Mouse (Mus musculus): Measurements from ENCODE around the gene Hormad2. TPM values are rescaled to one million over a fixed set of nuclear protein-coding genes. Genes with fewer than 3 reads are reported as not detected.

Gene Hormad2
- polyA plus RNA-seq, 1 experiment = 0.06 TPM

GRCm38 (mm10) chr11:4336693-4337283 lies 104.1 kb downstream of the Hormad2 start:
- 78% methylated on average over 8 of the region's 8 CpGs for whole genome bisulfite sequencing
- DNase-seq = no peak
- no peaks in the 10 kb centered on the region; the same call in 1 of the 2 replicates for H3K4me1 ChIP-seq (ENCODE audit: control insufficient read depth, insufficient read depth, low read length)
- TF ChIP-seq CTCF (IDR thresholded peaks at IDR 0.05; ENCODE audit: insufficient read depth, low read length) = no peak
- TF ChIP-seq POLR2A (IDR thresholded peaks at IDR 0.05; ENCODE audit: borderline replicate concordance, extremely low read depth, low read depth, low read length) = no peak
- H3K4me3 ChIP-seq (replicated peaks; ENCODE audit: extremely low read depth, low read depth, low read length) = no peak overlapping the region

GRCm38 (mm10) chr11:4335810-4336692 lies 104.9 kb downstream of the Hormad2 start:
- Histone ChIP-seq H3K4me3 (replicated peaks; ENCODE audit: extremely low read depth, low read depth, low read length) (no peak overlapping the region), H3K4me1 (ENCODE audit: control insufficient read depth, insufficient read depth, low read length) (no peaks in the 10 kb centered on the region; the same call in 1 of the 2 replicates)
- DNase-seq = no peak
- TF ChIP-seq POLR2A (IDR thresholded peaks at IDR 0.05; ENCODE audit: borderline replicate concordance, extremely low read depth, low read depth, low read length) (no peak), CTCF (IDR thresholded peaks at IDR 0.05; ENCODE audit: insufficient read depth, low read length) (no peak)
- 44% methylated on average over 10 of the region's 10 CpGs for WGBS

- no peaks in the 10 kb centered on the region; the same call in 1 of the 2 replicates for H3K4me1 ChIP-seq (ENCODE audit: control insufficient read depth, insufficient read depth, low read length)
- no peak overlapping the region for H3K4me3 ChIP-seq (replicated peaks; ENCODE audit: extremely low read depth, low read depth, low read length)
- no peak for TF ChIP-seq CTCF (IDR thresholded peaks at IDR 0.05; ENCODE audit: insufficient read depth, low read length)
- TF ChIP-seq POLR2A (IDR thresholded peaks at IDR 0.05; ENCODE audit: borderline replicate concordance, extremely low read depth, low read depth, low read length) = no peak
- 59% methylated on average over 2 of the region's 2 CpGs for WGBS
- DNase-seq = no peak
Measured at GRCm38 (mm10) chr11:4332961-4333360, 107.9 kb downstream of the Hormad2 start.

- no peak for TF ChIP-seq POLR2A (IDR thresholded peaks at IDR 0.05; ENCODE audit: borderline replicate concordance, extremely low read depth, low read depth, low read length)
- TF ChIP-seq CTCF (IDR thresholded peaks at IDR 0.05; ENCODE audit: insufficient read depth, low read length) = no peak
- 58% methylated on average over 3 of the region's 3 CpGs for WGBS
- no peaks in the 10 kb centered on the region; the same call in 1 of the 2 replicates for H3K4me1 ChIP-seq (ENCODE audit: control insufficient read depth, insufficient read depth, low read length)
Measured at GRCm38 (mm10) chr11:4328188-4328587, 112.7 kb downstream of the Hormad2 start.

GRCm38 (mm10) chr11:4323481-4323880 lies 117.4 kb downstream of the Hormad2 start:
- no peak overlapping the region for H3K4me3 ChIP-seq (replicated peaks; ENCODE audit: extremely low read depth, low read depth, low read length)
- DNase-seq = no peak
- TF ChIP-seq CTCF (IDR thresholded peaks at IDR 0.05; ENCODE audit: insufficient read depth, low read length) (no peak), POLR2A (IDR thresholded peaks at IDR 0.05; ENCODE audit: borderline replicate concordance, extremely low read depth, low read depth, low read length) (no peak)
- H3K4me1 ChIP-seq (ENCODE audit: control insufficient read depth, insufficient read depth, low read length) = no peaks in the 10 kb centered on the region
- WGBS = 65% methylated on average over 11 of the region's 11 CpGs

More at GRCm38 (mm10) chr11:4328188-4328587, 112.7 kb downstream of the Hormad2 start:
- no peak for DNase-seq
- H3K4me3 ChIP-seq (replicated peaks; ENCODE audit: extremely low read depth, low read depth, low read length) = no peak overlapping the region

GRCm38 (mm10) chr11:4322943-4323342 lies 118.0 kb downstream of the Hormad2 start:
- no peak for DNase-seq
- no peak overlapping the region for H3K4me3 ChIP-seq (replicated peaks; ENCODE audit: extremely low read depth, low read depth, low read length)
- WGBS = 78% methylated on average over 6 of the region's 6 CpGs
- no peak for TF ChIP-seq CTCF (IDR thresholded peaks at IDR 0.05; ENCODE audit: insufficient read depth, low read length)
- no peak for TF ChIP-seq POLR2A (IDR thresholded peaks at IDR 0.05; ENCODE audit: borderline replicate concordance, extremely low read depth, low read depth, low read length)
- no peaks in the 10 kb centered on the region for H3K4me1 ChIP-seq (ENCODE audit: control insufficient read depth, insufficient read depth, low read length)

GRCm38 (mm10) chr11:4320876-4321275 lies 120.0 kb downstream of the Hormad2 start:
- H3K4me1 ChIP-seq (ENCODE audit: control insufficient read depth, insufficient read depth, low read length) = no peaks in the 10 kb centered on the region
- WGBS = 57% methylated on average over 4 of the region's 4 CpGs

GRCm38 (mm10) chr11:4319212-4319955 lies 121.5 kb downstream of the Hormad2 start:
- DNase-seq = no peak
- TF ChIP-seq CTCF (IDR thresholded peaks at IDR 0.05; ENCODE audit: insufficient read depth, low read length) = no peak
- Histone ChIP-seq H3K4me3 (replicated peaks; ENCODE audit: extremely low read depth, low read depth, low read length) (no peak overlapping the region), H3K4me1 (ENCODE audit: control insufficient read depth, insufficient read depth, low read length) (no peaks in the 10 kb centered on the region)
- WGBS = 80% methylated on average over 14 of the region's 14 CpGs

More at GRCm38 (mm10) chr11:4320876-4321275, 120.0 kb downstream of the Hormad2 start:
- no peak for DNase-seq
- TF ChIP-seq CTCF (IDR thresholded peaks at IDR 0.05; ENCODE audit: insufficient read depth, low read length) (no peak), POLR2A (IDR thresholded peaks at IDR 0.05; ENCODE audit: borderline replicate concordance, extremely low read depth, low read depth, low read length) (no peak)
- no peak overlapping the region for H3K4me3 ChIP-seq (replicated peaks; ENCODE audit: extremely low read depth, low read depth, low read length)

GRCm38 (mm10) chr11:4318011-4318410 lies 122.9 kb downstream of the Hormad2 start:
- no peak for TF ChIP-seq CTCF (IDR thresholded peaks at IDR 0.05; ENCODE audit: insufficient read depth, low read length)
- TF ChIP-seq POLR2A (IDR thresholded peaks at IDR 0.05; ENCODE audit: borderline replicate concordance, extremely low read depth, low read depth, low read length) = no peak
- DNase-seq = no peak
- no peaks in the 10 kb centered on the region for H3K4me1 ChIP-seq (ENCODE audit: control insufficient read depth, insufficient read depth, low read length)
- H3K4me3 ChIP-seq (replicated peaks; ENCODE audit: extremely low read depth, low read depth, low read length) = no peak overlapping the region
- 40% methylated on average over 3 of the region's 3 CpGs for WGBS

All from lung, adult 2 months (tissue).